Mouse (Mus musculus): Measurements from ENCODE around the gene Grid1.

DNA sequence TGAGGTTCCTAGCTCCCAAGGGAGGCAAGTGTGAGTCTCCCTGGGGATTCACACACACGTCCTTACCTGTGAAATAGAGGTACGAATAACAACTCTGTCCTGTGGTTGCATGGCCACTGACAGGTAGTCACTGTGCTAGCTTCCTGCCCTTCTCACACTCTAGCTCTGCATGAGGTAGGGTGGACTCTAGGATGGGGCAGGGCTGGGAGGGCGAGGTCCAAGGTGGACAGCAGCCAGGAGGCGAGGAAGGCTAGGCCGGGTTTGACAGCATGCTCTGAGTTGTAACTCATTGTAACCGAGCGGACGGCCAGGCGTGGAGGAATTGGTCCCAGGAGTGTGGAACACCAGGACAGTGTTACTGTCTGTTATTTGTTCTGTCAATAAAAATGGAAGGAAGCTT is 101.4 kb downstream of the Grid1 start:
- TF ChIP-seq CTCF (IDR thresholded peaks at IDR 0.05; ENCODE audit: low read depth, low read length): no peak
- TF ChIP-seq POLR2A (IDR thresholded peaks at IDR 0.05; ENCODE audit: extremely low read depth, insufficient read depth, low read length): no peak
